Mouse (Mus musculus): ENCODE data around the gene Gnpat. TPM values are rescaled to one million over a fixed set of nuclear protein-coding genes. Genes with fewer than 3 reads are reported as not detected.

Gene Gnpat
- polyA plus RNA-seq (2015; fragmentation: Nextera tagmentation; extraction: Ambion mirVana), result 74.7 and 79.5 TPM in 2 replicates

DNA sequence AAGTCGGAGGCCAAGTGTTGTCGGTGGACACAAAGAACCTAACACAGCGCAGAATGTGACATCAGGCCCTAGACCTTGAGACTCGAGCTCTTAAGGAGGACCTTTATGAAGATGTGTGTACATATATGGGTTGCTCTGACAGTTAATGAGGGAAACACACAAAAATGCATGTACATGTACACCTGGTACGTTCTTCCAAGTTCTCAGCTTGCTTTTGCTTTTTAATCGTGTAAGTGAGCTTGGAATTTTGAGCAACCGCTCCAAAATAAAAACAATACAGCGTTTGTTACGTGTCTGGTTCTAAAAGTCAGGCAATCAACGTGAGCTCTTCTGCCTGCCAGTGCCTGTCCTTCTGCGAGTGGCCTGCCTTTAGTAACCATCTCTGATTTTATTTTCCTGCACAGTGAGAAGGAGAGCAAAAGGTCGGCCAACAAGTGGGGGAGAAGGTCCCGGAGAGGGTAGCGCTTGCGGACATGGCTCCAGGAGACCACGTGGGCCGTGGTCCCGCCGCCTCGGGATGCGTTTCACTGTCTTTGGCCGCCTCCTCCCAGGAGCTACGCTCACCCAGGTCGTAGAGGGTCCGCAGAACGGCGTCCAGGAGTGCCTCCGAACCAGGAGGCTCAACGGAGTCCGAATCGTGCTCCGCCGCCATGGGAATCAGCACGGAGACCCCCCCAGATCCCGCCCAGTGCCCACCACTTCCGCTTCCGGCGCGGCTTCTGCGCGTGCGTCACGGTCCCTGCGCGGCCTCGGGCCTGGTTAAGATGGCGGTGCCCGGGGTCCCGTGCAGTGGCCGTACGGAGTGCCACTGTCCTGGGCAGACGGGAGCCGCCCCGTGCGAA, at the start of gene Gnpat, which contains the start of gene 2810004N23Rik:
Gene Gnpat, plus strand, starts transcription at position 713 of the 842 bp plus-strand sequence.
Gene 2810004N23Rik, minus strand, starts transcription at position 800 of the 842 bp plus-strand sequence.
- H3K4me3 ChIP-seq, result peak within 1 kb of the TSS; percentile 94
- 1% methylated on average over 55 of the region's 55 CpGs for WGBS
- H3K4me1 ChIP-seq (replicated peaks), result peaks cover 23% of the 10 kb centered on the region
- ATAC-seq (ENCODE audit: low FRiP score, low read depth), result peak; percentile 99
- H3K36me3 ChIP-seq, result peaks cover 23% of the 10 kb centered on the region
- H3K27ac ChIP-seq (replicated peaks), result peak within 1 kb of the TSS; percentile 94
- no peaks in the 10 kb centered on the region for H3K9me3 ChIP-seq
- peak within 1 kb of the TSS; percentile 100 for H3K9ac ChIP-seq
- H3K27me3 ChIP-seq, result no peaks in the 10 kb centered on the region
- peak within 1 kb of the TSS; percentile 84 for H3K4me2 ChIP-seq

DNA sequence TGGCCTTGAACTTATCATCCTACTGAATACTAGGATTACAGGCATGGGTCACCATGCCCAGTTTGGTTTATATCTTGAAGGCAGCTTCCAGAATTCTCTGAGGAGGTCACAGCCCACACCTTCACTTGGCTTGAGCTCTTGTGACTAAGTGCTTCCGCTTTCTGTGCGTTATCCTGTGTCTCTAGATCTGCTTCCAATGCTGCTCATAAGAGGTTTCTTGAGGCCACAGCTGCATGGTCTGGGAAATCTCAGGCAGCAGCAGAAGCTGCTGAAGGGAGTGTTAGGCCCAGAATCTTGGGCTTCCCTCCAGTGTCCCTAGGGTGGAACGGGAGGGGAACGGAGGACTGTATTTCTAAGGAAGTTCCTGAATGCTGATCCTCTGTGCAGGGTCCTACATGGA, 49.5 kb upstream of the Gnpat start:
- ATAC-seq (ENCODE audit: low FRiP score, low read depth), result no peak
- H3K9me3 ChIP-seq, result no peaks in the 10 kb centered on the region
- no peaks in the 10 kb centered on the region for H3K27me3 ChIP-seq
- peaks cover 30% of the 10 kb centered on the region for H3K36me3 ChIP-seq
- no peak overlapping the region for H3K4me3 ChIP-seq
- H3K4me1 ChIP-seq (replicated peaks), result peaks cover 20% of the 10 kb centered on the region
- 95% methylated on average over 4 of the region's 4 CpGs for WGBS
- H3K27ac ChIP-seq (replicated peaks), result no peak overlapping the region
- H3K4me2 ChIP-seq, result no peak overlapping the region
- no peak overlapping the region for H3K9ac ChIP-seq

DNA sequence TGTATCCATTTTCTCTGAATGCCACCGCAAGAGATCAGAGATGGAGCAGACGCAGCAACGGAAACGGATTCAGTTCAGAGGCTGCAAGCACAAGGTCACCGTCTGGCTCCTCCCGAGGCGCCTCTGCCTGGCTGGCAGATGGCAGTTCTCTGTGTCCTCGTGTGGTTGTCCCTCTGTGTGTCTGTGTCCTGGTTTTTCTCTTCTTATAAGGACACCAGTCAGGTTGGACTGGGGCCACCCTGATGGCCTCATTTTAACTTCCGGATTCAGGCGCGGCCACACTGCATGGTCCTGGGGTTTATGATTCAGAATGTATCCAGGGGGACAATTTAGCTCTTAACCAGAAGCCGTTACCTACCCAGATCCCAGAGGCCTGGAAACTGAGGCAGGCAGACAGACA, 47.0 kb upstream of the Gnpat start:
- Histone ChIP-seq H3K4me3 (no peak overlapping the region), H3K36me3 (peaks cover 48% of the 10 kb centered on the region), H3K27me3 (no peaks in the 10 kb centered on the region), H3K4me1 (replicated peaks) (peaks cover 6% of the 10 kb centered on the region), H3K9me3 (no peaks in the 10 kb centered on the region), H3K27ac (replicated peaks) (no peak overlapping the region), H3K4me2 (no peak overlapping the region), H3K9ac (no peak overlapping the region)
- 89% methylated on average over 12 of the region's 12 CpGs for WGBS
- ATAC-seq (ENCODE audit: low FRiP score, low read depth), result no peak

DNA sequence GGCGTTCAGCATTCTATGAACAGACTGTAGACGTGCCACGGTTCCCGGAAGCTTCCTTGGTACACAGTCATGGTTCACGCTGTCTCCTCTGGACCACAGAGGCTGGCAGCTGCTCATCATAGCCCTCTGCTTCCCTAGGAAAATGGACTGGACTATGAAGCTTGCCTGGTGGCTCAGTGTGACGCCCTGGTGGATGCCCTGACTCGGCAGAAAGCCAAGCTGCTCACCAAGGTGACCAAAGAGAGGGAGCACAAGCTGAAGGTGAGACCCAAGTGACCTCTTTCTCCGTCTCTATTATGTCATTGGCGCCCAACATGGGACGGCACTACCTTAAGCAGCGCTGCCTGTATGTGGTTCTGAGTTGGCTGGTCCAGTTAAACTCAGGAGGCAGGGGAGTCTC, 46.0 kb upstream of the Gnpat start:
- Histone ChIP-seq H3K27me3 (no peaks in the 10 kb centered on the region), H3K9ac (no peak overlapping the region), H3K4me1 (replicated peaks) (no peaks in the 10 kb centered on the region), H3K9me3 (no peaks in the 10 kb centered on the region), H3K27ac (replicated peaks) (no peak overlapping the region), H3K4me3 (no peak overlapping the region), H3K36me3 (peaks cover 53% of the 10 kb centered on the region), H3K4me2 (no peak overlapping the region)
- no peak for ATAC-seq (ENCODE audit: low FRiP score, low read depth)
- 94% methylated on average over 11 of the region's 11 CpGs for WGBS

DNA sequence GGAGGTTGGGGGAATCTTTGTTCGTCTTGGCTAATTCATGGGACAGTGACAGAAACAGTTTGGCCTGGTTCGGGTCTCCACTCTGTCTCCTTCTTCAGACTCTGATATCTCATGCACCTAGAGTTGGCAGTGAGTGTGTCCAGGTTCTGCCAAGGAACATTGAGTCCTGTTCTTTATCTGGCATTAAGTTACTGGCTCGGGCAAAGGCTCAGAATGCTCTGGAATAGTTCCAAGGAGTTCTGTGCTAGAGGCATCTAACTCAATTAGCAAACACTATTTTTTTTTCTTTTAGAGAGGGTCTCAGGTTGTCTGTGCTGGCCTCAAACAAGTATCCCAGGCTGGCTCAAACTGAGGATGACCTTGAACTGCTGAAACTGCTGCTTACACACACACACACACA, 45.5 kb upstream of the Gnpat start:
- Histone ChIP-seq H3K4me1 (replicated peaks) (no peaks in the 10 kb centered on the region), H3K9ac (no peak overlapping the region), H3K4me2 (no peak overlapping the region), H3K27ac (replicated peaks) (no peak overlapping the region), H3K36me3 (peaks cover 58% of the 10 kb centered on the region), H3K27me3 (no peaks in the 10 kb centered on the region), H3K4me3 (no peak overlapping the region), H3K9me3 (no peaks in the 10 kb centered on the region)
- WGBS, result 88% methylated on average over 3 of the region's 3 CpGs
- no peak for ATAC-seq (ENCODE audit: low FRiP score, low read depth)

DNA sequence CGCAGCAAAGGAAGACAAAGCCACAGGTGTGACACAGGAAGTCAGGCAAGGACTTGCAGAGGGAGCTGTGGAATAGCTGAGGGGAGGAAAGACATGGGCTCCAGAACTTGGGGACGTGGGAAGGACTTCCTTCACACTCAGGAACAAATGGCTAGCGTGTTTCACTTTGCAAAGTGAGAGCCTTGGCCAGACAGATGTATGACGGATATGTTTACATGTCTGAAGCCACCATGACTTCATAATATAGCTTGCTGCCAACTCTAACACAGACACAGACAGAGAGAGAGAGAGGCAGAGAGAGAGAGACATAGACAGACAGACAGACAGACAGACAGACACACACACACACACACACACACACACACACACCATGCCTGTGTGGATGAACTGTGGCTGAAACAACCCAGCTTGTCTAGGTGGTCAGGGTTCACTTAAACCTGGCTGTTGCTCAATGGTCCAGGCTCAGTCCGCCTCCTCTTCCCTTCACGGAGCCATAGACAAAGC, 43.2 kb upstream of the Gnpat start:
- H3K4me2 ChIP-seq, result no peak overlapping the region
- 77% methylated on average over 6 of the region's 6 CpGs for WGBS
- H3K27ac ChIP-seq (replicated peaks), result no peak overlapping the region
- H3K36me3 ChIP-seq, result peaks cover 79% of the 10 kb centered on the region
- no peaks in the 10 kb centered on the region for H3K27me3 ChIP-seq
- ATAC-seq (ENCODE audit: low FRiP score, low read depth), result no peak
- H3K4me1 ChIP-seq (replicated peaks), result no peaks in the 10 kb centered on the region
- no peak overlapping the region for H3K4me3 ChIP-seq
- H3K9ac ChIP-seq, result no peak overlapping the region
- H3K9me3 ChIP-seq, result no peaks in the 10 kb centered on the region

DNA sequence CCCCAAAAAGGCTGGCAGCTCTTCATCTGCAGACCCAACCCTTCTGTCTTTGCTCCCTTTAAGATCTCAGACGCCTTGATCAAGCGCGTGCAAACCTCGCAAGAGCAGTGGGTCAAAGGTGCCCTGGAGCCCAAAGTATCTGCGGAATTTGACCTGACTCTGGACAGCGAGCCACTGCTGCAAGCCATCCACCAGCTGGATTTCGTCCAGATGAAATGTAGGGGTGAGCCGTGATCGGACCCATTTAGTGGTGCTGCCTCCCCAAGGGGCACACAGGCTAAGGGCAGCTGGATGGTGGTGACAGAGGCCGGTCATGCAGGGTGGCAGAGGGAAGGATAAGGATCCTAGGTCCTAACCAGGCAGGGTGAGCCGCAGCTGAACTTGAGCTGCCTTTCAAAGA, 42.7 kb upstream of the Gnpat start:
- Histone ChIP-seq H3K27me3 (no peaks in the 10 kb centered on the region), H3K4me2 (no peak overlapping the region), H3K4me3 (no peak overlapping the region), H3K27ac (replicated peaks) (no peak overlapping the region), H3K9me3 (no peaks in the 10 kb centered on the region), H3K9ac (no peak overlapping the region), H3K36me3 (peaks cover 81% of the 10 kb centered on the region), H3K4me1 (replicated peaks) (no peaks in the 10 kb centered on the region)
- ATAC-seq (ENCODE audit: low FRiP score, low read depth), result no peak
- 81% methylated on average over 11 of the region's 11 CpGs for WGBS

DNA sequence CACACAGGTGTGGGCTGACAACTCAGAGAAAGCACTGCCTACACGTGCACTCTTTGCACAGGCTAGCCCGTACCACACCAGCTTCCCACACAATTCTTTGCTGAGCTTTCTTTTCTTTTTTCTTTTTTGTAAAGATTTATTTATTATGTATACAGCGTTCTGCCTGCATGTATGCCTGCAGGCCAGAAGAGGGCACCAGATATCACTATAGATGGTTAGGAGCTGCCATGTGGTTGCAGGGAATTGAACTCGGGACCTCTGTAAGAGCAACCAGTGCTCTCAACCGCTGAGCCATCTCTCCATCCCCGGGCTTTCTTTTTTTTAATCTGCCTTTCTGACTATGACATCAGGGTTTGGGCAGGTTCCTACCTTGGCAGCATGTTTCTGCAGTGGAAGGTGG, 39.3 kb upstream of the Gnpat start:
- Histone ChIP-seq H3K9ac (no peak overlapping the region), H3K27me3 (no peaks in the 10 kb centered on the region), H3K4me1 (replicated peaks) (no peaks in the 10 kb centered on the region), H3K27ac (replicated peaks) (no peak overlapping the region), H3K4me3 (no peak overlapping the region), H3K36me3 (peaks cover 60% of the 10 kb centered on the region), H3K4me2 (no peak overlapping the region), H3K9me3 (no peaks in the 10 kb centered on the region)
- WGBS, result 75% methylated on average over 6 of the region's 6 CpGs
- no peak for ATAC-seq (ENCODE audit: low FRiP score, low read depth)

DNA sequence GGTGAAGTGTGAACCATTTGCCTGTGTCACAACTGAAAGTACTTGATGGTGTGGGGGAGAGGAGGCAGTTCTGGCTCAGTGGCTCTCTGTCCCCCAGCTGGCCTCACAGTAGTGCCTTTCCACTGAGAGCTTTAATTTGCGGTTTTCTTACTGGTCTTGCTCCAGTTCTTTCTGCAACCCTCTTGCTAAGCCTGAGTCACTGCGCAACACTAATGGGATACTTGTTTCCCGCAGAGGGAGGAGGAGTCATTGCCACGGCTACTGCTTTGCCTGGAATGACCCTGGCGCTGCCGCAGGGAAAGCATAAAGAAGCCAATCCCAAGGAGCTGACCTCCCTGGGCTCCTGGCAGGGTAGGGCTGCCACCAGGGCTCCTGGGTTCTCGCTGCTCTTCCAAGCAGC, 36.2 kb upstream of the Gnpat start:
- H3K27ac ChIP-seq (replicated peaks), result no peak overlapping the region
- H3K9me3 ChIP-seq, result no peaks in the 10 kb centered on the region
- ATAC-seq (ENCODE audit: low FRiP score, low read depth), result no peak
- H3K4me1 ChIP-seq (replicated peaks), result no peaks in the 10 kb centered on the region
- no peak overlapping the region for H3K4me3 ChIP-seq
- H3K27me3 ChIP-seq, result no peaks in the 10 kb centered on the region
- H3K4me2 ChIP-seq, result no peak overlapping the region
- 22% methylated on average over 7 of the region's 7 CpGs for WGBS
- no peak overlapping the region for H3K9ac ChIP-seq
- peaks cover 60% of the 10 kb centered on the region for H3K36me3 ChIP-seq

DNA sequence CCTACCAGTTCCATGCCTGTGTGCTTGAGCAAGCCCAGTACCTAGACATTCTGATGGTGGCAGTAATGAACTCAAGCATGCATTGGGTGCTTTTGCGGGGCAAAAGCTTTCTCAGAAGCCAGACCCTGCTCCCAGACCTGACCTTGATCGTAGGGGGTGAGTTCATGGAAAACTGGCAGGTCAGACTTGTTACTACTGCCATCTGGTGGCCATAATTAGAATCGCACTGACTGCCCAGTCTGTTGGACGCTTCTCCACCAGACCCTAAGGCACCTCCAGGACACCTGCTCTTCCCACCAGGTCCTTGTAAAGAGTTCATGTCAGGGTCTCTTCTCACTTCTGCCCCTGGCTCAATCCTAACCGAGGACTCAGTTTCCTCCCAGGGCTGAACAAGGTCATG, 35.4 kb upstream of the Gnpat start:
- H3K4me3 ChIP-seq, result no peak overlapping the region
- ATAC-seq (ENCODE audit: low FRiP score, low read depth), result no peak
- H3K27me3 ChIP-seq, result no peaks in the 10 kb centered on the region
- H3K36me3 ChIP-seq, result peaks cover 52% of the 10 kb centered on the region
- no peaks in the 10 kb centered on the region for H3K9me3 ChIP-seq
- H3K9ac ChIP-seq, result no peak overlapping the region
- no peak overlapping the region for H3K4me2 ChIP-seq
- WGBS, result 4% methylated on average over 5 of the region's 5 CpGs
- H3K27ac ChIP-seq (replicated peaks), result no peak overlapping the region
- no peaks in the 10 kb centered on the region for H3K4me1 ChIP-seq (replicated peaks)

DNA sequence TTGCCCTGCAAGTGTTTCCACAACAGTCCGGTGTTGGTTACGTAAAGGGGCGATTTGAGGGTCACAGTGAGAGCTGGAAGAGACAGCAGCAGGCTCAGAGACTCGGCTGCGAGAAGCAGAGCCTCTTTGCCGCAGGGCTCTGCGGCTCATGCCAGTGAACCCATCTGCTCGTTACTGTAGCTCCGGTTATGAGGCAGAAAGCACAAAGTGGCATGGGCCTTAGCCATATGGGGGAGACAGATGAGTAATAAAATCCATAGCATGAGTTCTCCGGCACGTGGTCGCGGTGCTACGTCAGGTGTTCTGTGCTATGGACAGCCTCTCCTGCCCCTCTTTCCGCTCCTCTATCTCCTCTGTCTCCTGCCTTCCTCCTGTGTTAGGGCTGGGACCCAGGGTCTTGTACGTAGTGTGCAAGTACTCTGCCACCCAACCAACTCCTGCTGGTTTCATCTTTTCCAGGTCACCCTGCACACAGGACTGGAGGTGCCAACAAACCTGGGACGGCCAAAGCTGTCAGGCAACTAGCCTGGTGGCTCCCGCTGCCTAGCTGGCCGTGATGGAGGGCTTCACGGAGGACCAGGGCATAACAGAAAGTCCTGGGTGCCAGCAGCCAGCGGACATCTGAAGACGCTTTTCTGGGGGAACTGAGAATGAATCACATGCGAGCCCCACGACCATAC, 34.1 kb upstream of the Gnpat start:
- Histone ChIP-seq H3K27me3 (no peaks in the 10 kb centered on the region), H3K9me3 (no peaks in the 10 kb centered on the region), H3K4me1 (replicated peaks) (0 out of 2 replicates have a peak, but pooled peaks cover under 1% of the 10 kb centered on the region), H3K27ac (replicated peaks) (no peak overlapping the region), H3K9ac (no peak overlapping the region), H3K4me2 (no peak overlapping the region), H3K4me3 (no peak overlapping the region), H3K36me3 (peaks cover 40% of the 10 kb centered on the region)
- WGBS, result 75% methylated on average over 24 of the region's 24 CpGs
- ATAC-seq (ENCODE audit: low FRiP score, low read depth), result no peak

DNA sequence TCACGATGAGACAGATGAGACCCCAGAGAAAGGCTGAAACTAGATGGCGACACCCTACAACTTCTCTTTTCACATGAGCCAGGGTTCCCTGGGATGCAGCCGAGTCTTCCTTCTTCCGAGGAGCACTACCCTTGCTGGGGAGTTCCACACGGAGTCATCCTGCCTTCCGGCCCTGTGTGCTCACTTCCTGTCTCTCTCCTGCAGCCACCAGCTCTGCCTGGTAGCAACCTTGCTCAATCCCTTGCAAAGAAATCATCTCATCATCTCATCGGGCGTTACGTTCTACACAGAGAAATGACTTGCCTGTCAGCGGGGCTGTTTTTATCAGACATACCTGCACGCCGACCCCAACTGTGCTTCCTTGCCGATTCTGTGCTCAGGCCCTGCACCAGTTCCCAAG, 32.8 kb upstream of the Gnpat start:
- H3K36me3 ChIP-seq, result peaks cover 28% of the 10 kb centered on the region

More for the DNA sequence above, 32.8 kb upstream of the Gnpat start:
- Histone ChIP-seq H3K27ac (replicated peaks) (no peak overlapping the region), H3K4me3 (no peak overlapping the region), H3K9me3 (no peaks in the 10 kb centered on the region), H3K4me1 (replicated peaks) (0 out of 2 replicates have a peak, but pooled peaks cover 7% of the 10 kb centered on the region), H3K27me3 (no peaks in the 10 kb centered on the region), H3K9ac (no peak overlapping the region), H3K4me2 (no peak overlapping the region)
- WGBS, result 79% methylated on average over 13 of the region's 13 CpGs
- no peak for ATAC-seq (ENCODE audit: low FRiP score, low read depth)

Measured in hindbrain, embryonic 15.5 days (tissue).